Mouse (Mus musculus) CH12.LX (cell line): Measurements from ENCODE around the gene Gm10100. TPM values are rescaled to one million over a fixed set of nuclear protein-coding genes. Genes with fewer than 3 reads are reported as not detected.
"Not testable (repeated sequence)": the region's sequence is repeated elsewhere in the genome, so short reads cannot be mapped to it uniquely, and the experiment has no call there.

ENCODE experiments used
- DNase-seq: peaks from one replicate; pipeline ENCODE4 v3.0.0-alpha.2; 2013; ENCODE audit errors: extremely low read depth
- H3K27ac ChIP-seq: 2 replicates; pipeline ENCODE4 v1.5.1; 2012; ENCODE audit warnings: low read depth, mild to moderate bottlenecking, control low read depth, moderate library complexity; ENCODE audit not compliant: insufficient read depth
- H3K27me3 ChIP-seq: replicated peaks from 2 replicates; pipeline ENCODE3; 2012; ENCODE audit warnings: inconsistent platforms
- H3K36me3 ChIP-seq, 2 experiments: replicated peaks in 1 of 2; 2 replicates each; pipeline versions ENCODE3 to v1.6.1; 2012; ENCODE audit warnings: inconsistent platforms in 1 of 2, low read length in 1 of 2, mild to moderate bottlenecking in 1 of 2, mixed read lengths in 1 of 2, moderate library complexity in 1 of 2; ENCODE audit not compliant: control insufficient read depth in 1 of 2, insufficient read depth in 1 of 2
- H3K4me1 ChIP-seq, 2 experiments: 2 replicates each; pipeline ENCODE4 v1.6.1; 2012; ENCODE audit warnings: inconsistent platforms in 1 of 2, moderate library complexity in 1 of 2; ENCODE audit not compliant: insufficient read depth in 2 of 2, control insufficient read depth in 1 of 2
- H3K4me2 ChIP-seq: 2 replicates; pipeline ENCODE4 v1.6.1; 2012; ENCODE audit warnings: low read depth, mild to moderate bottlenecking, control low read depth; ENCODE audit not compliant: poor library complexity, insufficient read depth, severe bottlenecking
- H3K4me3 ChIP-seq, 3 experiments: fragments of 150-350 bp in 1 of 3; sonication (generic) in 1 of 3; replicated peaks in 1 of 3; 2 replicates each; pipeline versions ENCODE3 to v1.5.1; 2011 to 2012; ENCODE audit warnings: low read depth in 2 of 3, low read length in 2 of 3, mild to moderate bottlenecking in 2 of 3, moderate library complexity in 2 of 3, control low read depth in 1 of 3, improper control_type of control experiment in 1 of 3, inconsistent platforms in 1 of 3, mixed read lengths in 1 of 3; ENCODE audit not compliant: poor library complexity in 1 of 3
- H3K79me2 ChIP-seq: replicated peaks from 2 replicates; pipeline ENCODE4 v1.6.1; 2012; ENCODE audit warnings: mild to moderate bottlenecking, moderate library complexity; ENCODE audit not compliant: control insufficient read depth, poor library complexity, insufficient read depth, severe bottlenecking; ENCODE audit errors: extremely low read depth
- H3K9ac ChIP-seq: 2 replicates; pipeline ENCODE4 v1.6.1; 2012; ENCODE audit warnings: low read depth, mild to moderate bottlenecking, control low read depth, moderate library complexity; ENCODE audit not compliant: insufficient read depth
- H3K9me3 ChIP-seq: replicated peaks from 2 replicates; pipeline ENCODE3; 2012; ENCODE audit warnings: low read length, inconsistent platforms, mixed read lengths
- CHD1 ChIP-seq: IDR thresholded peaks from 2 replicates; pipeline ENCODE4 v1.6.1; 2012; ENCODE audit warnings: low read depth, low read length, improper control_type of control experiment, inconsistent platforms
- E2F4 ChIP-seq: IDR thresholded peaks from 2 replicates; pipeline ENCODE4 v1.6.1; 2011; ENCODE audit warnings: low read depth, low read length, improper control_type of control experiment; ENCODE audit not compliant: insufficient replicate concordance
- EP300 ChIP-seq: IDR thresholded peaks from 2 replicates; pipeline ENCODE4 v1.6.1; 2011; ENCODE audit warnings: low read length, improper control_type of control experiment
- ETS1 ChIP-seq: conservative IDR thresholded peaks from 2 replicates; pipeline ENCODE4 v1.6.1; 2012; ENCODE audit warnings: low read depth, mild to moderate bottlenecking, inconsistent platforms, low read length, improper control_type of control experiment, moderate library complexity
- GABPA ChIP-seq: IDR thresholded peaks from 2 replicates; pipeline ENCODE4 v1.6.1; 2012; ENCODE audit warnings: low read depth, low read length, improper control_type of control experiment, inconsistent platforms; ENCODE audit not compliant: insufficient replicate concordance
- IRF4 ChIP-seq: IDR thresholded peaks from 2 replicates; pipeline ENCODE4 v1.6.1; 2014; ENCODE audit warnings: low read depth, mild to moderate bottlenecking, inconsistent platforms, low read length, improper control_type of control experiment
- MAX ChIP-seq: IDR thresholded peaks from 2 replicates; pipeline ENCODE4 v1.6.1; 2011; ENCODE audit warnings: low read length, improper control_type of control experiment
- NELFE ChIP-seq: IDR thresholded peaks from 2 replicates; pipeline ENCODE4 v1.6.1; 2011; ENCODE audit warnings: low read depth, low read length, improper control_type of control experiment
- RAD21 ChIP-seq: IDR thresholded peaks from 2 replicates; pipeline ENCODE4 v1.6.1; 2011; ENCODE audit warnings: low read depth, mild to moderate bottlenecking, low read length, improper control_type of control experiment, moderate library complexity
- RCOR1 ChIP-seq: conservative IDR thresholded peaks from 2 replicates; pipeline ENCODE4 v1.6.1; 2012; ENCODE audit warnings: low read depth, mild to moderate bottlenecking, inconsistent platforms, low read length, improper control_type of control experiment
- SIN3A ChIP-seq: IDR thresholded peaks from 2 replicates; pipeline ENCODE4 v1.6.1; 2012; ENCODE audit warnings: low read length, improper control_type of control experiment, inconsistent platforms
- SMC3 ChIP-seq: IDR thresholded peaks from 2 replicates; pipeline ENCODE4 v1.6.1; 2011; ENCODE audit warnings: low read depth, low read length, improper control_type of control experiment
- USF2 ChIP-seq: conservative IDR thresholded peaks from 2 replicates; pipeline ENCODE4 v1.6.1; 2011; ENCODE audit warnings: low read depth, low read length, improper control_type of control experiment
- ZC3H11A ChIP-seq: IDR thresholded peaks from 2 replicates; pipeline ENCODE4 v1.6.1; 2012; ENCODE audit warnings: low read depth, mild to moderate bottlenecking, inconsistent platforms, low read length, improper control_type of control experiment
- ZNF384 ChIP-seq: IDR thresholded peaks from 2 replicates; pipeline ENCODE4 v1.6.1; 2012; ENCODE audit warnings: low read depth, low read length, improper control_type of control experiment, inconsistent platforms
- dilution Hi-C: fragments of 300-500 bp; cut with MboI; formaldehyde crosslinking; loops from 2 replicates; pipeline ENCODE4 v1.14.3; 2020; ENCODE audit warnings: low sequenced_read_pairs; ENCODE audit not compliant: extremely low pct_unique_long_range_greater_than_20kb, extremely low pct_ligation_motif_present
- in situ Hi-C: fragments of 300-500 bp; cut with MboI; formaldehyde crosslinking; loops from 3 replicates; pipeline ENCODE4 v1.14.3; 2019; ENCODE audit warnings: low sequenced_read_pairs, low pct_ligation_motif_present, low pct_unique_long_range_greater_than_20kb, mixed read lengths
- polyA plus RNA-seq: library from polyadenylated mRNA; unstranded; fragments of >175 nt; gene quantifications from 2 replicates; pipeline ENCODE4 v1.2.1, GENCODE M21; 2012; ENCODE audit warnings: low read depth; ENCODE audit not compliant: insufficient read length
- total RNA-seq, 2 experiments: library from RNA; depleted of rRNA; stranded (reverse); fragments of 300-350 nt in 1 of 2; fragments of >200 nt in 1 of 2; gene quantifications; 2 replicates each; pipeline ENCODE4 v1.2.3; 2012 to 2014

Gene Gm10100
- total and polyA plus RNA-seq, 3 experiments = not detected

DNA sequence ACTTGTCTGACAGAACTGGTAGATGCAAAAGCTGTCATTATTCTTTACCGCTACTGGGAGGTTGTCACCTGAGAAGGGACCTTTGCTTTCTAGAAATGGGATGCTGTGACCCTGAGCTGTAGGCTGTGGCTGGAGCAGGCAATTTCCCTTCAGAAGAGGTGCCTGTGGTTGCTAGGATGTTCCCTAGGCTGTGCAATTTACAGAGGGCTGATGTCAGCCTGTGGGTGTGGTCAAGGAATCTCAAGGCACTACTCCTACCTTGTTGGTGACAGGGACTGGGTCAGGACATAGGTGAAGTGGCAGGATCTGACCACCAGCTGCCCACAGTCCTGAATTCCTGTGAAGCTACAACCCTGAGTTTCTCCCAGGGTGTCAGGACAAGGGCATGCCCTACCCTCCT, 43.4 kb downstream of the Gm10100 start:
- in situ Hi-C loops = no loop called here
- dilution Hi-C loops = no loop called here

GRCm38 (mm10) chr10:77771225-77771624, 44.9 kb downstream of the Gm10100 start, which contains the start of gene Gm3238:
TSS of gene Gm3238 (minus strand) at chr10:77771325.
- DNase-seq, dilution Hi-C loops, H3K36me3 ChIP-seq, H3K9me3 ChIP-seq, H3K4me3 ChIP-seq, H3K79me2 ChIP-seq, H3K27ac ChIP-seq, H3K9ac ChIP-seq, in situ Hi-C loops, H3K4me1 ChIP-seq, H3K4me2 ChIP-seq: not testable (repeated sequence)
- H3K27me3 ChIP-seq = peaks cover 40% of the 10 kb centered on the region

More for the DNA sequence above, 43.4 kb downstream of the Gm10100 start:
- Histone ChIP-seq H3K4me2 (no peak overlapping the region), H3K36me3 (no peaks in the 10 kb centered on the region), H3K27ac (no peak overlapping the region), H3K79me2 (no peaks in the 10 kb centered on the region), H3K4me1 (no peaks in the 10 kb centered on the region), H3K9me3 (no peaks in the 10 kb centered on the region), H3K27me3 (peaks cover 42% of the 10 kb centered on the region), H3K4me3 (no peak overlapping the region), H3K9ac (no peak overlapping the region)
- no peak for TF ChIP-seq SMC3
- no peak for TF ChIP-seq E2F4
- TF ChIP-seq ZNF384 = no peak
- TF ChIP-seq ETS1 = no peak
- TF ChIP-seq EP300 = no peak
- TF ChIP-seq NELFE = no peak
- no peak for TF ChIP-seq MAX
- no peak for TF ChIP-seq RAD21
- no peak for TF ChIP-seq RCOR1
- TF ChIP-seq SIN3A = no peak
- no peak for TF ChIP-seq GABPA
- no peak for TF ChIP-seq CHD1
- no peak for TF ChIP-seq IRF4
- TF ChIP-seq USF2 = no peak
- no peak for TF ChIP-seq ZC3H11A
- DNase-seq = no peak

DNA sequence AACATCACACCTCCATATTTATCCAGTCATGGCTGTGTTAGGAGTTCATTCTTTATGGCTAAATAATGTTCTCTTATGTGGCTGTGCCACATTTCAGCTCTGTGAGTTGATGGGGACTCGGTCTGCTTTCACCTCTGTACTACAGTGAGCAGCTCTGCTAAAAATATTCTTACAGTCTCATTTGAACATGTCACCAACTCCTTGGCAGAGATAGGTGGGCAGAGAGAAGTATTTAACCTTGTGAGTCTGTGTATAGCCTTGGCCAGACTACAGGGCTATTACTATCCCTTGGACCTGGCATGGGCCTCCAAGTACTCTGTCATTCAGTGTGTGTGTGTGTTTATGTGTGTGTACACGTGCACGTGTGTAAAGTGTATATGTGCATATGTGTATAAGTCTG, 45.9 kb downstream of the Gm10100 start:
- H3K4me2 ChIP-seq, H3K4me1 ChIP-seq, dilution Hi-C loops, H3K79me2 ChIP-seq, H3K9ac ChIP-seq, H3K4me3 ChIP-seq, H3K9me3 ChIP-seq, DNase-seq, H3K27ac ChIP-seq, in situ Hi-C loops, H3K36me3 ChIP-seq: not testable (repeated sequence)
- peaks cover 32% of the 10 kb centered on the region for H3K27me3 ChIP-seq

Other genes starting within 250 kb of the Gm10100 start
Only the 20 nearest of the 31 such genes appear.
- 28.7 and 41.2 TPM in 2 replicates for gene Ube2g2, start 104.2 kb upstream of the Gm10100 start, total RNA-seq (2012; rRNA removed)
- 32.6 and 40.8 TPM in 2 replicates for gene Ube2g2, start 104.2 kb upstream of the Gm10100 start, total RNA-seq (2014; rRNA removed)
- gene Ube2g2, start 104.2 kb upstream of the Gm10100 start, polyA plus RNA-seq = 59.4 and 72.2 TPM in 2 replicates
- gene Tspear, start 39.9 kb upstream of the Gm10100 start, total RNA-seq (2012; rRNA removed) = 0.17 and 0.42 TPM in 2 replicates
- gene Tspear, start 39.9 kb upstream of the Gm10100 start, total RNA-seq (2014; rRNA removed) = 0.09 TPM in 1 of 2 replicates, not detected in the other
- gene Tspear, start 39.9 kb upstream of the Gm10100 start, polyA plus RNA-seq = 0.11 TPM in 1 of 2 replicates, not detected in the other
- gene Gm19402, start 35.7 kb upstream of the Gm10100 start, total RNA-seq (2012; rRNA removed) = not detected in 2 replicates
- gene Gm19402, start 35.7 kb upstream of the Gm10100 start, total RNA-seq (2014; rRNA removed) = not detected in 2 replicates
- not detected in 2 replicates for gene Gm19402, start 35.7 kb upstream of the Gm10100 start, polyA plus RNA-seq
- gene Gm9508, start 29.3 kb upstream of the Gm10100 start, total RNA-seq (2012; rRNA removed) = not detected in 2 replicates
- not detected in 2 replicates for gene Gm9508, start 29.3 kb upstream of the Gm10100 start, total RNA-seq (2014; rRNA removed)
- gene Gm9508, start 29.3 kb upstream of the Gm10100 start, polyA plus RNA-seq = not detected in 2 replicates
- gene Gm10272, start 19.9 kb upstream of the Gm10100 start, total RNA-seq (2012; rRNA removed) = not detected in 2 replicates
- gene Gm10272, start 19.9 kb upstream of the Gm10100 start, total RNA-seq (2014; rRNA removed) = not detected in 2 replicates
- not detected in 2 replicates for gene Gm10272, start 19.9 kb upstream of the Gm10100 start, polyA plus RNA-seq
- gene Gm10024, start 15.0 kb upstream of the Gm10100 start, total RNA-seq (2012; rRNA removed) = not detected in 2 replicates
- gene Gm10024, start 15.0 kb upstream of the Gm10100 start, total RNA-seq (2014; rRNA removed) = not detected in 2 replicates
- not detected in 2 replicates for gene Gm10024, start 15.0 kb upstream of the Gm10100 start, polyA plus RNA-seq
- not detected in 2 replicates for gene Gm10142, start 10.7 kb upstream of the Gm10100 start, total RNA-seq (2012; rRNA removed)
- gene Gm10142, start 10.7 kb upstream of the Gm10100 start, total RNA-seq (2014; rRNA removed) = not detected in 2 replicates
- gene Gm10142, start 10.7 kb upstream of the Gm10100 start, polyA plus RNA-seq = not detected in 2 replicates
- gene Krtap12-1, start 5.9 kb upstream of the Gm10100 start, total RNA-seq (2012; rRNA removed) = not detected in 2 replicates
- gene Krtap12-1, start 5.9 kb upstream of the Gm10100 start, total RNA-seq (2014; rRNA removed) = not detected in 2 replicates
- not detected in 2 replicates for gene Krtap12-1, start 5.9 kb upstream of the Gm10100 start, polyA plus RNA-seq
- not detected in 2 replicates for gene Gm18596, start 16.2 kb downstream of the Gm10100 start, total RNA-seq (2012; rRNA removed)
- not detected in 2 replicates for gene Gm18596, start 16.2 kb downstream of the Gm10100 start, total RNA-seq (2014; rRNA removed)
- not detected in 2 replicates for gene Gm18596, start 16.2 kb downstream of the Gm10100 start, polyA plus RNA-seq
- not detected in 2 replicates for gene Gm9736, start 24.9 kb downstream of the Gm10100 start, total RNA-seq (2012; rRNA removed)
- not detected in 2 replicates for gene Gm9736, start 24.9 kb downstream of the Gm10100 start, total RNA-seq (2014; rRNA removed)
- gene Gm9736, start 24.9 kb downstream of the Gm10100 start, polyA plus RNA-seq = not detected in 2 replicates
- gene Gm3233, start 33.2 kb downstream of the Gm10100 start, total RNA-seq (2012; rRNA removed) = not detected in 2 replicates
- gene Gm3233, start 33.2 kb downstream of the Gm10100 start, total RNA-seq (2014; rRNA removed) = not detected in 2 replicates
- gene Gm3233, start 33.2 kb downstream of the Gm10100 start, polyA plus RNA-seq = not detected in 2 replicates
- not detected in 2 replicates for gene Gm3238, start 44.8 kb downstream of the Gm10100 start, total RNA-seq (2012; rRNA removed)
- gene Gm3238, start 44.8 kb downstream of the Gm10100 start, total RNA-seq (2014; rRNA removed) = not detected in 2 replicates
- not detected in 2 replicates for gene Gm3238, start 44.8 kb downstream of the Gm10100 start, polyA plus RNA-seq
- gene Gm7138, start 50.5 kb downstream of the Gm10100 start, total RNA-seq (2012; rRNA removed) = not detected in 2 replicates
- gene Gm7138, start 50.5 kb downstream of the Gm10100 start, total RNA-seq (2014; rRNA removed) = not detected in 2 replicates
- gene Gm7138, start 50.5 kb downstream of the Gm10100 start, polyA plus RNA-seq = not detected in 2 replicates
- not detected in 2 replicates for gene Gm3250, start 56.1 kb downstream of the Gm10100 start, total RNA-seq (2012; rRNA removed)
- not detected in 2 replicates for gene Gm3250, start 56.1 kb downstream of the Gm10100 start, total RNA-seq (2014; rRNA removed)
- gene Gm3250, start 56.1 kb downstream of the Gm10100 start, polyA plus RNA-seq = not detected in 2 replicates
- not detected in 2 replicates for gene Gm7137, start 61.7 kb downstream of the Gm10100 start, total RNA-seq (2012; rRNA removed)
- gene Gm7137, start 61.7 kb downstream of the Gm10100 start, total RNA-seq (2014; rRNA removed) = not detected in 2 replicates
- not detected in 2 replicates for gene Gm7137, start 61.7 kb downstream of the Gm10100 start, polyA plus RNA-seq
- gene Gm9639, start 68.6 kb downstream of the Gm10100 start, total RNA-seq (2012; rRNA removed) = not detected in 2 replicates
- gene Gm9639, start 68.6 kb downstream of the Gm10100 start, total RNA-seq (2014; rRNA removed) = not detected in 2 replicates
- not detected in 2 replicates for gene Gm9639, start 68.6 kb downstream of the Gm10100 start, polyA plus RNA-seq
- gene Gm19668, start 72.6 kb downstream of the Gm10100 start, total RNA-seq (2012; rRNA removed) = not detected in 2 replicates
- not detected in 2 replicates for gene Gm19668, start 72.6 kb downstream of the Gm10100 start, total RNA-seq (2014; rRNA removed)
- gene Gm19668, start 72.6 kb downstream of the Gm10100 start, polyA plus RNA-seq = not detected in 2 replicates
- gene Gm9507, start 85.4 kb downstream of the Gm10100 start, total RNA-seq (2012; rRNA removed) = not detected in 2 replicates
- gene Gm9507, start 85.4 kb downstream of the Gm10100 start, total RNA-seq (2014; rRNA removed) = not detected in 2 replicates
- gene Gm9507, start 85.4 kb downstream of the Gm10100 start, polyA plus RNA-seq = not detected in 2 replicates
- gene Gm2696, start 88.2 kb downstream of the Gm10100 start, total RNA-seq (2012; rRNA removed) = not detected in 2 replicates
- not detected in 2 replicates for gene Gm2696, start 88.2 kb downstream of the Gm10100 start, total RNA-seq (2014; rRNA removed)
- gene Gm2696, start 88.2 kb downstream of the Gm10100 start, polyA plus RNA-seq = not detected in 2 replicates
- not detected in 2 replicates for gene Krtap10-4, start 100.6 kb downstream of the Gm10100 start, total RNA-seq (2012; rRNA removed)
- not detected in 2 replicates for gene Krtap10-4, start 100.6 kb downstream of the Gm10100 start, total RNA-seq (2014; rRNA removed)
- gene Krtap10-4, start 100.6 kb downstream of the Gm10100 start, polyA plus RNA-seq = not detected in 2 replicates